Mouse (Mus musculus): ENCODE data around the gene Asprv1. TPM values are rescaled to one million over a fixed set of nuclear protein-coding genes. Genes with fewer than 3 reads are reported as not detected.

Asprv1 gene
- total and polyA plus RNA-seq, 3 experiments = 0.33 TPM; not detected in 2

DNA sequence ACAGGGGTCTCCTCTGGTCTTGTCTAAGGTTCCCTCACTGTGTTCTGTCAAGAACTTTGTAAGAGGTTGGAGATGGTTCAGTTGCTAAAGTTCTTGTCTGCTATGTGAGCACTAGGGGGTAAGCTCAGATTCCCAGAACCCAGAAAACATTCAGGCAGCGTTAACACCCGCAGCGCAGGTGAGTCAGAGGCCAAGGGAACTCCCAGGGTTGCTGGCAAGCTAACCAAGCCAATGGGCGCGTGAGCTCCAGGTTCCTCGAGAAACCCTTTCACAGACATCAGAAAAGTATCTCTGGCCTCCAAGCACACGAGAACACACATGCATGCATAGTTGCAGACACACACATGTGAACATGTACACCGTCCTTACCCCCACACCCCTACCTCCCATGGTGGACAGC is 12.8 kb downstream of the Asprv1 start:
- no peak for DNase-seq (ENCODE audit: low spot score)
- ATAC-seq (ENCODE audit: extremely low read depth, insufficient number of reproducible peaks, low FRiP score, poor library complexity, severe bottlenecking) = no peak
- H3K9me3 ChIP-seq (replicated peaks) = no peaks in the 10 kb centered on the region
- H3K4me3 ChIP-seq (ENCODE audit: low read depth, low read length) = no peak overlapping the region
- H3K27me3 ChIP-seq (ENCODE audit: insufficient read depth, low read length) = no peaks in the 10 kb centered on the region
- H3K4me1 ChIP-seq (ENCODE audit: insufficient read depth, low read depth, low read length) = peaks cover 75% of the 10 kb centered on the region
- TF ChIP-seq POLR2AphosphoS5 (IDR thresholded peaks at IDR 0.05; ENCODE audit: insufficient replicate concordance, low read depth, low read length) (no peak), TAL1 (conservative IDR thresholded peaks at IDR 0.05; ENCODE audit: low read depth, low read length) (no peak), GATA1 (IDR thresholded peaks at IDR 0.05; ENCODE audit: borderline replicate concordance, low read length) (no peak), GATA2 (IDR thresholded peaks at IDR 0.05; ENCODE audit: borderline replicate concordance, low read depth, low read length) (no peak), CTCF (IDR thresholded peaks at IDR 0.05; ENCODE audit: low read depth, low read length) (no peak)
- H3K36me3 ChIP-seq (replicated peaks) = peaks cover 2% of the 10 kb centered on the region

DNA sequence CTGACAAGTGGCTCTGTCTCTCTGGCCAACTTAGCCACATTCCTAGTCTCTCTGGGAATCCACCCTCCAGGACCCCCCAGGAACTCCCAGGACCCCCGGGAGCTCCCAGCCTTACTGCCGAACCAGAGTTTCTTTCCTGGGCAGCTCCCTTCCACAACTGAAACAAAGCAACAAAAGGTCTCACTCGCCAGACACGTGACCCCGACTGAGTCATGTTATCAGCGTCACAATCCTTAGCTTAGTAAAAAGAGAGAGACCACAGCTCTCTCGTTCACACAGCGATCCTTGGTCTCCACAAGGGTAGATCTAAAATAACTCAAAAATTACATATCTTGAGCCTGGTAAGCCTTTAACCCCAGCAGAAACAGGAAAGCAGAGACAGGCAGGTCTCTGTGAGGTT is 13.8 kb downstream of the Asprv1 start:
- no peaks in the 10 kb centered on the region for H3K27me3 ChIP-seq (ENCODE audit: insufficient read depth, low read length)
- H3K9me3 ChIP-seq (replicated peaks) = no peaks in the 10 kb centered on the region
- H3K36me3 ChIP-seq (replicated peaks) = peaks cover 6% of the 10 kb centered on the region
- ATAC-seq (ENCODE audit: extremely low read depth, insufficient number of reproducible peaks, low FRiP score, poor library complexity, severe bottlenecking) (no peak), DNase-seq (ENCODE audit: low spot score) (no peak)
- H3K4me3 ChIP-seq (ENCODE audit: low read depth, low read length) = no peak overlapping the region; the same call in 1 of the 2 replicates
- H3K4me1 ChIP-seq (ENCODE audit: insufficient read depth, low read depth, low read length) = peaks cover 70% of the 10 kb centered on the region
- TF ChIP-seq GATA2 (IDR thresholded peaks at IDR 0.05; ENCODE audit: borderline replicate concordance, low read depth, low read length) (no peak), TAL1 (conservative IDR thresholded peaks at IDR 0.05; ENCODE audit: low read depth, low read length) (no peak), CTCF (IDR thresholded peaks at IDR 0.05; ENCODE audit: low read depth, low read length) (no peak), GATA1 (IDR thresholded peaks at IDR 0.05; ENCODE audit: borderline replicate concordance, low read length) (no peak)

GRCm38 (mm10) chr6:86644775-86645400 is 16.9 kb downstream of the Asprv1 start:
- TF ChIP-seq CTCF (IDR thresholded peaks at IDR 0.05; ENCODE audit: low read depth, low read length) (no peak), GATA2 (IDR thresholded peaks at IDR 0.05; ENCODE audit: borderline replicate concordance, low read depth, low read length) (no peak), TAL1 (conservative IDR thresholded peaks at IDR 0.05; ENCODE audit: low read depth, low read length) (no peak)
- H3K4me1 ChIP-seq (ENCODE audit: insufficient read depth, low read depth, low read length) = peaks cover 44% of the 10 kb centered on the region
- ATAC-seq (ENCODE audit: extremely low read depth, insufficient number of reproducible peaks, low FRiP score, poor library complexity, severe bottlenecking) (no peak), DNase-seq (ENCODE audit: low spot score) (no peak)
- H3K36me3 ChIP-seq (replicated peaks) = peaks cover 31% of the 10 kb centered on the region
- H3K27me3 ChIP-seq (ENCODE audit: insufficient read depth, low read length) = no peaks in the 10 kb centered on the region
- H3K9me3 ChIP-seq (replicated peaks) = no peaks in the 10 kb centered on the region
- no peak overlapping the region for H3K4me3 ChIP-seq (ENCODE audit: low read depth, low read length)

- Histone ChIP-seq H3K36me3 (replicated peaks) (peaks cover 38% of the 10 kb centered on the region), H3K4me1 (ENCODE audit: insufficient read depth, low read depth, low read length) (peaks cover 38% of the 10 kb centered on the region), H3K4me3 (ENCODE audit: low read depth, low read length) (no peak overlapping the region), H3K27me3 (ENCODE audit: insufficient read depth, low read length) (no peaks in the 10 kb centered on the region), H3K9me3 (replicated peaks) (no peaks in the 10 kb centered on the region)
- no peak for ATAC-seq (ENCODE audit: extremely low read depth, insufficient number of reproducible peaks, low FRiP score, poor library complexity, severe bottlenecking)
- TF ChIP-seq POLR2AphosphoS5 (IDR thresholded peaks at IDR 0.05; ENCODE audit: insufficient replicate concordance, low read depth, low read length) (no peak), GATA1 (IDR thresholded peaks at IDR 0.05; ENCODE audit: borderline replicate concordance, low read length) (no peak), CTCF (IDR thresholded peaks at IDR 0.05; ENCODE audit: low read depth, low read length) (no peak), TAL1 (conservative IDR thresholded peaks at IDR 0.05; ENCODE audit: low read depth, low read length) (no peak), GATA2 (IDR thresholded peaks at IDR 0.05; ENCODE audit: borderline replicate concordance, low read depth, low read length) (no peak)
- DNase-seq (ENCODE audit: low spot score) = no peak
These were observed 17.6 kb downstream of the Asprv1 start for GRCm38 (mm10) chr6:86645551-86645950.

- Histone ChIP-seq H3K9me3 (replicated peaks) (no peaks in the 10 kb centered on the region), H3K4me3 (ENCODE audit: low read depth, low read length) (no peak overlapping the region), H3K4me1 (ENCODE audit: insufficient read depth, low read depth, low read length) (peaks cover 32% of the 10 kb centered on the region), H3K27me3 (ENCODE audit: insufficient read depth, low read length) (no peaks in the 10 kb centered on the region), H3K36me3 (replicated peaks) (peaks cover 44% of the 10 kb centered on the region)
- ATAC-seq (ENCODE audit: extremely low read depth, insufficient number of reproducible peaks, low FRiP score, poor library complexity, severe bottlenecking) (no peak), DNase-seq (ENCODE audit: low spot score) (no peak)
- TF ChIP-seq POLR2AphosphoS5 (IDR thresholded peaks at IDR 0.05; ENCODE audit: insufficient replicate concordance, low read depth, low read length) = no peak
- TF ChIP-seq CTCF (IDR thresholded peaks at IDR 0.05; ENCODE audit: low read depth, low read length) = no peak
- no peak for TF ChIP-seq GATA2 (IDR thresholded peaks at IDR 0.05; ENCODE audit: borderline replicate concordance, low read depth, low read length)
- no peak for TF ChIP-seq TAL1 (conservative IDR thresholded peaks at IDR 0.05; ENCODE audit: low read depth, low read length)
- no peak for TF ChIP-seq GATA1 (IDR thresholded peaks at IDR 0.05; ENCODE audit: borderline replicate concordance, low read length)
These were observed 18.2 kb downstream of the Asprv1 start for GRCm38 (mm10) chr6:86646143-86646542.

- TF ChIP-seq GATA2 (IDR thresholded peaks at IDR 0.05; ENCODE audit: borderline replicate concordance, low read depth, low read length) (no peak), POLR2AphosphoS5 (IDR thresholded peaks at IDR 0.05; ENCODE audit: insufficient replicate concordance, low read depth, low read length) (no peak), TAL1 (conservative IDR thresholded peaks at IDR 0.05; ENCODE audit: low read depth, low read length) (no peak), CTCF (IDR thresholded peaks at IDR 0.05; ENCODE audit: low read depth, low read length) (no peak), GATA1 (IDR thresholded peaks at IDR 0.05; ENCODE audit: borderline replicate concordance, low read length) (no peak)
- H3K4me3 ChIP-seq (ENCODE audit: low read depth, low read length) = no peak overlapping the region
- peaks cover 93% of the 10 kb centered on the region for H3K36me3 ChIP-seq (replicated peaks)
- H3K9me3 ChIP-seq (replicated peaks) = no peaks in the 10 kb centered on the region
- ATAC-seq (ENCODE audit: extremely low read depth, insufficient number of reproducible peaks, low FRiP score, poor library complexity, severe bottlenecking) = no peak
- DNase-seq (ENCODE audit: low spot score) = no peak
- no peaks in the 10 kb centered on the region for H3K27me3 ChIP-seq (ENCODE audit: insufficient read depth, low read length)
- peaks cover 2% of the 10 kb centered on the region; the same call in 1 of the 2 replicates for H3K4me1 ChIP-seq (ENCODE audit: insufficient read depth, low read depth, low read length)
These were observed 25.1 kb downstream of the Asprv1 start for GRCm38 (mm10) chr6:86653026-86653425.
